Mouse (Mus musculus) 3134 (cell line): Measurements from ENCODE around the gene Fndc10.
"Not testable (repeated sequence)": the region's sequence is repeated elsewhere in the genome, so short reads cannot be mapped to it uniquely, and the experiment has no call there.

Experiments used
- DNase-seq: peaks from one replicate; pipeline ENCODE4 v3.0.0-alpha.2; 2011; ENCODE audit warnings: low spot score; ENCODE audit not compliant: insufficient read length; ENCODE audit errors: extremely low read depth

Gene Fndc10

GRCm38 (mm10) chr4:155734951-155735702 is 41.0 kb downstream of the Fndc10 start:
- DNase-seq = peak; percentile 62

GRCm38 (mm10) chr4:155735788-155736187 is 41.6 kb downstream of the Fndc10 start:
- no peak for DNase-seq

- no peak for DNase-seq
These were observed 42.3 kb downstream of the Fndc10 start for GRCm38 (mm10) chr4:155736421-155736820.

GRCm38 (mm10) chr4:155738262-155738661 is 44.1 kb downstream of the Fndc10 start:
- no peak for DNase-seq

- DNase-seq = no peak
These were observed 45.0 kb downstream of the Fndc10 start for GRCm38 (mm10) chr4:155739152-155739551.

GRCm38 (mm10) chr4:155739741-155740636 is 45.8 kb downstream of the Fndc10 start:
- DNase-seq = no peak

GRCm38 (mm10) chr4:155740681-155741080 is 46.5 kb downstream of the Fndc10 start:
- not testable (repeated sequence) for DNase-seq

GRCm38 (mm10) chr4:155742684-155743083 is 48.5 kb downstream of the Fndc10 start:
- no peak for DNase-seq

- no peak for DNase-seq
These were observed 50.3 kb downstream of the Fndc10 start for GRCm38 (mm10) chr4:155744474-155744873.

- DNase-seq = no peak
These were observed 51.0 kb downstream of the Fndc10 start for GRCm38 (mm10) chr4:155745136-155745535.
